Mouse (Mus musculus) erythroblast, embryonic 14.5 days (primary cell): ENCODE results near the gene Hunk.

Experiments used
- GATA1 ChIP-seq: IDR thresholded peaks from 2 replicates; pipeline ENCODE4 v1.6.1; 2012; ENCODE audit warnings: low read length, inconsistent platforms, mixed read lengths
- TAL1 ChIP-seq: IDR thresholded peaks from 3 replicates; pipeline ENCODE4 v1.6.1; 2012; ENCODE audit warnings: low read length, inconsistent platforms, mixed read lengths

DNA sequence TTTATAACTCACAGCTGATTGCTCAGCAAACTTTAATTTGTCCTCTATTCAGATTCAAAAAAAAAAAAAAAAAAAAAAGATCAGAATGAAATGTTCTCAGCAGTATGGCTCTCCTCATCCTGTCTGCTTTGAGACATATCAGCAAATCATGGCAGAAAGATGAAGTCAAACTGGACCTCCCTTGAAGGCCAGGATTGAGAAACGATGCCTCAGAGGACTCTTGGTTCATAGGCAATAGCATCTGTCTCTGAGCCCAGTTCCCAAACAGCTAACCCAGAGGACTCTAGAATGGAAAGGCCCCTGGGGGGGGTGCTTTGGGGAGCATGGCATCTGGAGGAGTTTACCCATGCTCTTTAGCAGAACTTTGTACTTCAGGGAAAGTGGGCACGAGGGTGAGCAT, 119.9 kb downstream of the Hunk start:
- TF ChIP-seq TAL1 = no peak
- no peak for TF ChIP-seq GATA1
